In genomic region chr2:169033997-169034396, GRCm38 (mm10) we compare ENCODE assay signal across 18 mouse cellular contexts.
DNase-seq lines count a peak whose midpoint lies in the region; ATAC-seq and TF ChIP-seq lines count a peak whose summit lies in the region.
"Had no signal": no experiment of that assay in that cellular context is flagged by ENCODE, and none has a peak within 500 bp of the region (broad histone marks: within the 10 kb centered on the region; RNA-seq: fewer than 3 reads in every experiment).

No protein-coding gene starts in this region.

- H3K9ac ChIP-seq in forebrain, embryonic 15.5 days (replicated peaks): no peak overlapping the region
- no peak overlapping the region for H3K9ac ChIP-seq in midbrain, embryonic 11.5 days (ENCODE audit: low read length)
- no peak overlapping the region for H3K9ac ChIP-seq in midbrain, embryonic 16.5 days (ENCODE audit: low read depth, low read length)
- no peak overlapping the region for H3K9ac ChIP-seq in ES-Bruce4 (ENCODE audit: low read depth, poor library complexity, severe bottlenecking)
- H3K9ac ChIP-seq: heart, embryonic 13.5 days; hindbrain, embryonic 12.5 days had no signal

- no peak for TF ChIP-seq POLR2A in ES-Bruce4 (IDR thresholded peaks at IDR 0.05; ENCODE audit: insufficient read depth, low read length)

- no peak overlapping the region for H3K4me3 ChIP-seq in forebrain, embryonic 10.5 days
- no peak overlapping the region for H3K4me3 ChIP-seq in forebrain, embryonic 15.5 days
- H3K4me3 ChIP-seq in midbrain, embryonic 11.5 days (ENCODE audit: low read depth, low read length): no peak overlapping the region
- no peak overlapping the region for H3K4me3 ChIP-seq in midbrain, embryonic 16.5 days (ENCODE audit: low read depth, low read length)
- H3K4me3 ChIP-seq in ES-Bruce4 (ENCODE audit: low read depth, low read length): peak overlapping the region; percentile 16; the same call in 1 of the 2 replicates
- no peak overlapping the region for H3K4me3 ChIP-seq in limb, embryonic 10.5 days
- H3K4me3 ChIP-seq: heart, embryonic 13.5 days; hindbrain, embryonic 12.5 days had no signal

- WGBS in forebrain, embryonic 10.5 days: 57% methylated on average over 18 of the region's 18 CpGs
- WGBS in forebrain, embryonic 15.5 days: 67% methylated on average over 18 of the region's 18 CpGs
- WGBS in midbrain, embryonic 11.5 days: 54% methylated on average over 18 of the region's 18 CpGs
- WGBS in midbrain, embryonic 16.5 days: 57% methylated on average over 18 of the region's 18 CpGs
- 44% methylated on average over 18 of the region's 18 CpGs for WGBS in limb, embryonic 10.5 days

- no peak overlapping the region for H3K4me2 ChIP-seq in forebrain, embryonic 15.5 days (replicated peaks)
- H3K4me2 ChIP-seq in midbrain, embryonic 11.5 days: no peak overlapping the region
- no peak overlapping the region for H3K4me2 ChIP-seq in midbrain, embryonic 16.5 days (ENCODE audit: low read length)
- H3K4me2 ChIP-seq: heart, embryonic 13.5 days; hindbrain, embryonic 12.5 days had no signal

- DNase-seq in forebrain, embryonic 10.5 days (ENCODE audit: extremely low spot score, low spot score): no peak
- peak; percentile 84 for DNase-seq in midbrain, embryonic 11.5 days (ENCODE audit: low spot score, missing footprints)
- no peak for DNase-seq in limb, embryonic 10.5 days (ENCODE audit: low spot score)
- DNase-seq in spleen, postnatal 14 days (ENCODE audit: low spot score in 2 of 2): no peak
- DNase-seq: adrenal gland, adult 2 months; cerebellum, adult 11 months; cerebellum, adult 8-10 months; cerebellum, postnatal 14 days; heart, adult 18-20 months; heart, postnatal 4 days had no signal

- H3K9me3 ChIP-seq in forebrain, embryonic 10.5 days: no peaks in the 10 kb centered on the region; the same call in 1 of the 2 replicates
- no peaks in the 10 kb centered on the region for H3K9me3 ChIP-seq in forebrain, embryonic 15.5 days
- no peaks in the 10 kb centered on the region for H3K9me3 ChIP-seq in midbrain, embryonic 11.5 days (ENCODE audit: control insufficient read depth, low read length)
- no peaks in the 10 kb centered on the region for H3K9me3 ChIP-seq in midbrain, embryonic 16.5 days (replicated peaks; ENCODE audit: control insufficient read depth, low read length, poor library complexity, severe bottlenecking)
- H3K9me3 ChIP-seq in ES-Bruce4 (replicated peaks; ENCODE audit: control insufficient read depth, insufficient read depth, low read length, poor library complexity, severe bottlenecking): no peaks in the 10 kb centered on the region
- H3K9me3 ChIP-seq in limb, embryonic 10.5 days (replicated peaks): no peaks in the 10 kb centered on the region
- H3K9me3 ChIP-seq: heart, embryonic 13.5 days; hindbrain, embryonic 12.5 days had no signal

- peak overlapping the region; percentile 65 for H3K27ac ChIP-seq in forebrain, embryonic 10.5 days
- H3K27ac ChIP-seq in forebrain, embryonic 15.5 days (replicated peaks): no peak overlapping the region
- H3K27ac ChIP-seq in midbrain, embryonic 11.5 days (ENCODE audit: low read depth, low read length): no peak overlapping the region
- no peak overlapping the region for H3K27ac ChIP-seq in midbrain, embryonic 16.5 days (ENCODE audit: low read length)
- no peak overlapping the region for H3K27ac ChIP-seq in ES-Bruce4 (ENCODE audit: insufficient read depth, low read length)
- H3K27ac ChIP-seq in limb, embryonic 10.5 days: peak overlapping the region; percentile 47; the same call in 1 of the 2 replicates
- H3K27ac ChIP-seq: heart, embryonic 13.5 days; hindbrain, embryonic 12.5 days had no signal

- H3K36me3 ChIP-seq in forebrain, embryonic 10.5 days (replicated peaks): no peaks in the 10 kb centered on the region
- H3K36me3 ChIP-seq in forebrain, embryonic 15.5 days: no peaks in the 10 kb centered on the region
- no peaks in the 10 kb centered on the region for H3K36me3 ChIP-seq in midbrain, embryonic 11.5 days (ENCODE audit: control insufficient read depth, insufficient read depth, low read length)
- no peaks in the 10 kb centered on the region for H3K36me3 ChIP-seq in midbrain, embryonic 16.5 days (ENCODE audit: control insufficient read depth, insufficient read depth, low read length)
- no peaks in the 10 kb centered on the region for H3K36me3 ChIP-seq in ES-Bruce4 (ENCODE audit: control insufficient read depth, insufficient read depth, low read length, poor library complexity, severe bottlenecking)
- H3K36me3 ChIP-seq in limb, embryonic 10.5 days: no peaks in the 10 kb centered on the region
- H3K36me3 ChIP-seq: heart, embryonic 13.5 days; hindbrain, embryonic 12.5 days had no signal

- H3K27me3 ChIP-seq in forebrain, embryonic 10.5 days (ENCODE audit: poor library complexity, severe bottlenecking): no peaks in the 10 kb centered on the region
- H3K27me3 ChIP-seq in forebrain, embryonic 15.5 days: no peaks in the 10 kb centered on the region
- H3K27me3 ChIP-seq in midbrain, embryonic 11.5 days (ENCODE audit: control insufficient read depth, insufficient read depth, low read length): no peaks in the 10 kb centered on the region
- no peaks in the 10 kb centered on the region for H3K27me3 ChIP-seq in midbrain, embryonic 16.5 days (ENCODE audit: control insufficient read depth, insufficient read depth, low read depth, low read length)
- H3K27me3 ChIP-seq in ES-Bruce4 (ENCODE audit: control insufficient read depth, insufficient read depth, low read length, poor library complexity, severe bottlenecking): no peaks in the 10 kb centered on the region
- H3K27me3 ChIP-seq in limb, embryonic 10.5 days (ENCODE audit: low read depth, poor library complexity, severe bottlenecking): no peaks in the 10 kb centered on the region
- H3K27me3 ChIP-seq: hindbrain, embryonic 12.5 days had no signal

- H3K4me1 ChIP-seq in forebrain, embryonic 10.5 days: peaks cover 33% of the 10 kb centered on the region
- H3K4me1 ChIP-seq in forebrain, embryonic 15.5 days: peaks cover 11% of the 10 kb centered on the region
- H3K4me1 ChIP-seq in midbrain, embryonic 11.5 days (ENCODE audit: control insufficient read depth, insufficient read depth, low read length): no peaks in the 10 kb centered on the region
- peaks cover 6% of the 10 kb centered on the region; the same call in 1 of the 2 replicates for H3K4me1 ChIP-seq in midbrain, embryonic 16.5 days (ENCODE audit: control insufficient read depth, insufficient read depth, low read length)
- no peaks in the 10 kb centered on the region for H3K4me1 ChIP-seq in ES-Bruce4 (ENCODE audit: control insufficient read depth, insufficient read depth, low read length)
- H3K4me1 ChIP-seq in limb, embryonic 10.5 days: peaks cover 15% of the 10 kb centered on the region
- H3K4me1 ChIP-seq: heart, embryonic 13.5 days had no signal

- no peak for TF ChIP-seq EP300 in ES-Bruce4 (IDR thresholded peaks at IDR 0.05; ENCODE audit: insufficient read depth, low read depth, low read length)

- no peak for TF ChIP-seq CTCF in ES-Bruce4 (IDR thresholded peaks at IDR 0.05; ENCODE audit: low read depth, low read length)

- no peak for ATAC-seq in forebrain, embryonic 15.5 days (replicated peaks)
- 0 out of 2 replicates have a peak, but pooled peaks have one; percentile 59 for ATAC-seq in midbrain, embryonic 11.5 days (ENCODE audit: low FRiP score)
- ATAC-seq in midbrain, embryonic 16.5 days: no peak
- ATAC-seq: forebrain, embryonic 14.5 days; hindbrain, embryonic 16.5 days; inflammation-experienced regulatory T-cells, adult 6 months had no signal

Comparison
In these comparisons a context has a peak if more than half of its experiments do, and no peak if none do; other contexts are left out.
1. H3K27ac ChIP-seq: peak in forebrain, embryonic 10.5 days (single experiment) and limb, embryonic 10.5 days (single experiment); none in forebrain, embryonic 15.5 days (single experiment), midbrain, embryonic 11.5 days (single experiment), midbrain, embryonic 16.5 days (single experiment) and ES-Bruce4 (single experiment).